22 mouse cellular contexts compared by ENCODE assay signal in the genomic region with DNA sequence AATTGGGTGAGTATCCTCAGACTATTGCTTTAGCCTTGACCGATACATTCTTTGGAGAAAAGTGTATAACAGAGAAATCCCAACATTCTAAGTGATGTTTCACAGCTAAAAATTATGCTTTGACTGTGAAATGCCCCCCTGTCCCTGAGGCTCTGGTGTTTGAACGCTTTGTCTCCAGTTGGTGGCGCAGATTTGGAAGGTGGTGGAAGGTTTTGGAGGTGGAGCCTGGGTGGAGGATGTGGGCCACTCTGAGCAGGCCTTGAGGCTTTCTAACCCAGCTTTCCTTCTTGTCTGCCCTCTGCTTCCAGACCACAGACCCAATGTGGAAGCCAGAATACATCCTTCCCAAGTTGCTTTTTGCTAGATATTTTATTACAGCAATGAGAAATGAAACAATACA.
"Had no signal": no experiment of that assay in that cellular context is flagged by ENCODE, and none has a peak within 500 bp of the region (broad histone marks: within the 10 kb centered on the region; RNA-seq: fewer than 3 reads in every experiment).

No protein-coding gene starts in this region.

- H3K9me3 ChIP-seq: kidney, embryonic 15.5 days; limb, embryonic 12.5 days; limb, embryonic 15.5 days; midbrain, embryonic 10.5 days; midbrain, embryonic 13.5 days had no signal

- H3K9ac ChIP-seq: kidney, embryonic 15.5 days; limb, embryonic 12.5 days; limb, embryonic 15.5 days; liver, embryonic 14.5 days; liver, postnatal 0 days; lung, embryonic 14.5 days; midbrain, embryonic 13.5 days had no signal

- DNase-seq: kidney, adult 8-10 months; kidney, postnatal 10 days; kidney, postnatal 36 days; layer of hippocampus, postnatal 36 days; left cerebral cortex, postnatal 4 days; liver, postnatal 0 days; lung, embryonic 14.5 days; right cerebral cortex, postnatal 4 days; thymus, postnatal 36 days had no signal

- H3K4me2 ChIP-seq: kidney, embryonic 15.5 days; limb, embryonic 12.5 days; limb, embryonic 15.5 days; liver, embryonic 11.5 days; lung, embryonic 14.5 days; midbrain, embryonic 13.5 days had no signal

- H3K27ac ChIP-seq: kidney, embryonic 15.5 days; limb, embryonic 12.5 days; limb, embryonic 15.5 days; liver, embryonic 14.5 days; macrophage; midbrain, embryonic 10.5 days; midbrain, embryonic 13.5 days; stomach, postnatal 0 days had no signal

- H3K36me3 ChIP-seq: kidney, embryonic 15.5 days; limb, embryonic 12.5 days; limb, embryonic 15.5 days; midbrain, embryonic 10.5 days; midbrain, embryonic 13.5 days had no signal

- H3K4me3 ChIP-seq: kidney, embryonic 15.5 days; limb, embryonic 12.5 days; limb, embryonic 15.5 days; megakaryocyte, embryonic 14.5 days; midbrain, embryonic 10.5 days; midbrain, embryonic 13.5 days; myocyte had no signal

- H3K4me1 ChIP-seq: kidney, embryonic 15.5 days; limb, embryonic 12.5 days; limb, embryonic 15.5 days; megakaryocyte, embryonic 14.5 days; midbrain, embryonic 10.5 days; midbrain, embryonic 13.5 days had no signal

- ATAC-seq: liver, postnatal 0 days; lung, postnatal 0 days; midbrain, embryonic 13.5 days; midbrain, embryonic 16.5 days had no signal

- H3K27me3 ChIP-seq: kidney, embryonic 15.5 days; limb, embryonic 12.5 days; limb, embryonic 15.5 days; megakaryocyte, embryonic 14.5 days; midbrain, embryonic 13.5 days had no signal
